ENCODE assay signal across 8 mouse cellular contexts in genomic region chr8:12383979-12384890, GRCm38 (mm10). TPM values are rescaled to one million over a fixed set of nuclear protein-coding genes. Genes with fewer than 3 reads are reported as not detected.
A peak's percentile ranks its signal among the peaks of the same experiment; 100 is the strongest.
DNase-seq lines count a peak whose midpoint lies in the region; ATAC-seq and TF ChIP-seq lines count a peak whose summit lies in the region.

No protein-coding gene starts in this region.

- no peak for TF ChIP-seq CTCF in liver, adult 2 months (IDR thresholded peaks at IDR 0.05; ENCODE audit: low read depth, low read length)

- DNase-seq in liver, adult 2 months (ENCODE audit: extremely low read depth, low read depth, low spot score), result peak; percentile 6
- no peak for DNase-seq in liver
- peak; percentile 76 for DNase-seq in forebrain, embryonic 11.5 days (ENCODE audit: low spot score)
- DNase-seq in thymus, postnatal 10 days (ENCODE audit: low spot score in 2 of 2), result no peak
- no peak for DNase-seq in urinary bladder, adult 2 months (ENCODE audit: low spot score)
- DNase-seq in spleen, adult 12 weeks (ENCODE audit: low spot score), result no peak

- H3K9me3 ChIP-seq in forebrain, embryonic 11.5 days (ENCODE audit: control insufficient read depth, low read length), result no peaks in the 10 kb centered on the region
- no peaks in the 10 kb centered on the region for H3K9me3 ChIP-seq in limb, embryonic 12.5 days
- H3K9me3 ChIP-seq in neural tube, embryonic 15.5 days (replicated peaks), result no peaks in the 10 kb centered on the region

- peak overlapping the region; percentile 93 for H3K4me2 ChIP-seq in forebrain, embryonic 11.5 days (ENCODE audit: low read depth, low read length, severe bottlenecking)
- H3K4me2 ChIP-seq in limb, embryonic 12.5 days, result peak overlapping the region; percentile 53
- peak overlapping the region; percentile 56 for H3K4me2 ChIP-seq in neural tube, embryonic 15.5 days

- H3K27me3 ChIP-seq in liver, adult 2 months (ENCODE audit: control insufficient read depth, insufficient read depth, low read length), result peaks cover 24% of the 10 kb centered on the region
- peaks cover 70% of the 10 kb centered on the region for H3K27me3 ChIP-seq in forebrain, embryonic 11.5 days (ENCODE audit: control insufficient read depth, insufficient read depth, low read length)
- peaks cover 99% of the 10 kb centered on the region for H3K27me3 ChIP-seq in limb, embryonic 12.5 days
- peaks cover 91% of the 10 kb centered on the region for H3K27me3 ChIP-seq in neural tube, embryonic 15.5 days (replicated peaks)

- peaks cover 4% of the 10 kb centered on the region; the same call in 1 of the 2 replicates for H3K4me1 ChIP-seq in liver, adult 2 months (ENCODE audit: control insufficient read depth, insufficient read depth, low read length)
- peaks cover 32% of the 10 kb centered on the region for H3K4me1 ChIP-seq in forebrain, embryonic 11.5 days (replicated peaks; ENCODE audit: control insufficient read depth, insufficient read depth, low read length)
- peaks cover 33% of the 10 kb centered on the region for H3K4me1 ChIP-seq in limb, embryonic 12.5 days (replicated peaks)
- H3K4me1 ChIP-seq in neural tube, embryonic 15.5 days, result peaks cover 32% of the 10 kb centered on the region

- WGBS in liver, adult 2 months, result 2% methylated on average over 34 of the region's 34 CpGs
- under 1% methylated on average over 34 of the region's 34 CpGs for WGBS in forebrain, embryonic 11.5 days
- WGBS in limb, embryonic 12.5 days, result 1% methylated on average over 34 of the region's 34 CpGs
- WGBS in neural tube, embryonic 15.5 days, result under 1% methylated on average over 34 of the region's 34 CpGs

- H3K4me3 ChIP-seq in liver, adult 2 months (ENCODE audit: insufficient read depth, low read depth, low read length), result no peak overlapping the region; the same call in 1 of the 2 replicates
- H3K4me3 ChIP-seq in forebrain, embryonic 11.5 days (ENCODE audit: low read depth, low read length), result peak overlapping the region; percentile 48
- H3K4me3 ChIP-seq in limb, embryonic 12.5 days (replicated peaks), result peak overlapping the region; percentile 30
- H3K4me3 ChIP-seq in neural tube, embryonic 15.5 days (replicated peaks), result peak overlapping the region; percentile 30

- no peaks in the 10 kb centered on the region for H3K79me2 ChIP-seq in liver, adult 2 months (ENCODE audit: control insufficient read depth, insufficient read depth, low read length)

- H3K27ac ChIP-seq in liver, adult 2 months (replicated peaks; ENCODE audit: insufficient read depth, low read depth, low read length), result no peak overlapping the region
- peak overlapping the region; percentile 50 for H3K27ac ChIP-seq in forebrain, embryonic 11.5 days (ENCODE audit: low read depth, low read length)
- H3K27ac ChIP-seq in limb, embryonic 12.5 days, result no peak overlapping the region
- H3K27ac ChIP-seq in neural tube, embryonic 15.5 days (replicated peaks), result no peak overlapping the region

- H3K36me3 ChIP-seq in liver, adult 2 months (ENCODE audit: control insufficient read depth, insufficient read depth, low read length), result no peaks in the 10 kb centered on the region
- no peaks in the 10 kb centered on the region for H3K36me3 ChIP-seq in forebrain, embryonic 11.5 days (ENCODE audit: control insufficient read depth, insufficient read depth, low read length)
- no peaks in the 10 kb centered on the region for H3K36me3 ChIP-seq in limb, embryonic 12.5 days
- H3K36me3 ChIP-seq in neural tube, embryonic 15.5 days, result no peaks in the 10 kb centered on the region

- ATAC-seq in forebrain, embryonic 11.5 days (replicated peaks; ENCODE audit: low FRiP score), result peak; percentile 47
- ATAC-seq in limb, embryonic 12.5 days (ENCODE audit: insufficient number of reproducible peaks, insufficient read depth, low FRiP score, low TSS enrichment, low read depth), result 0 out of 2 replicates have a peak, but pooled peaks have one; percentile 46
- ATAC-seq in neural tube, embryonic 15.5 days (ENCODE audit: low FRiP score), result no peak

- no peak overlapping the region for H3K9ac ChIP-seq in liver, adult 2 months (ENCODE audit: low read depth, low read length)
- peak overlapping the region; percentile 82 for H3K9ac ChIP-seq in forebrain, embryonic 11.5 days (ENCODE audit: low read length)
- 0 out of 2 replicates have a peak overlapping the region, but pooled peaks have one; percentile 31 for H3K9ac ChIP-seq in limb, embryonic 12.5 days (replicated peaks)
- no peak overlapping the region for H3K9ac ChIP-seq in neural tube, embryonic 15.5 days (replicated peaks)

- no peak for TF ChIP-seq POLR2A in liver, adult 2 months (IDR thresholded peaks at IDR 0.05; ENCODE audit: extremely low read depth, insufficient read depth, low read length)

RNA-seq across cellular contexts. Expression of gene Sox1, which starts 10.9 kb away (rescaled TPM):
- total RNA-seq in liver, adult 2 months (2014; rRNA removed), result not detected in 2 replicates
- polyA plus RNA-seq in liver, adult 2 months (2012; rRNA removed), result not detected in 2 replicates
- polyA plus RNA-seq in forebrain, embryonic 11.5 days (2014; fragmentation: Nextera tagmentation; extraction: Ambion mirVana), result 11.3 and 12.4 TPM in 2 replicates
- not detected in 2 replicates for polyA plus RNA-seq in limb, embryonic 12.5 days (2016; fragmentation: Nextera tagmentation; extraction: Ambion mirVana)
- polyA plus RNA-seq in neural tube, embryonic 15.5 days (2015; fragmentation: Nextera tagmentation; extraction: Ambion mirVana), result 0.40 and 0.91 TPM in 2 replicates
- polyA plus RNA-seq in urinary bladder, adult 2 months (2012; rRNA removed), result not detected in 2 replicates

Comparison
In these comparisons a context has a peak if more than half of its experiments do, and no peak if none do; other contexts are left out.
1. DNase-seq: peak in liver, adult 2 months (single experiment) and forebrain, embryonic 11.5 days (single experiment); none in liver (single experiment), thymus, postnatal 10 days (0 of 2), urinary bladder, adult 2 months (single experiment) and spleen, adult 12 weeks (single experiment).
2. H3K9ac ChIP-seq: peak in forebrain, embryonic 11.5 days (single experiment) and limb, embryonic 12.5 days (single experiment); none in liver, adult 2 months (single experiment) and neural tube, embryonic 15.5 days (single experiment).
3. Peak in every context shown above with its lines, with median percentiles within 50 percentile points of each other: H3K4me2 ChIP-seq.